Mouse (Mus musculus) kidney, embryonic 16.5 days (tissue): ENCODE results near the gene Krtap13. TPM values are rescaled to one million over a fixed set of nuclear protein-coding genes. Genes with fewer than 3 reads are reported as not detected.

Experiments
- ATAC-seq: fragments of 200-750 bp; cut with Nextera tagmentation; 2 replicates; pipeline ENCODE4 v1.8.0; 2017; ENCODE audit warnings: moderate TSS enrichment; ENCODE audit not compliant: low FRiP score, low TSS enrichment
- H3K27ac ChIP-seq: fragments of 300-500 bp; sonication (generic); 2 replicates; pipeline ENCODE4 v1.5.1; 2014; ENCODE audit warnings: low read length
- H3K27me3 ChIP-seq: fragments of 300-500 bp; sonication (generic); 2 replicates; pipeline ENCODE4 v1.6.1; 2014; ENCODE audit warnings: low read length, control low read depth, mixed read lengths; ENCODE audit not compliant: insufficient read depth
- H3K36me3 ChIP-seq: fragments of 300-500 bp; sonication (generic); 2 replicates; pipeline ENCODE4 v1.6.1; 2014; ENCODE audit warnings: low read length, control low read depth, mixed read lengths; ENCODE audit not compliant: insufficient read depth
- H3K4me1 ChIP-seq: fragments of 300-500 bp; sonication (generic); 2 replicates; pipeline ENCODE4 v1.6.1; 2014; ENCODE audit warnings: low read length, control low read depth, mixed read lengths; ENCODE audit not compliant: insufficient read depth
- H3K4me2 ChIP-seq: fragments of 300-500 bp; sonication (generic); replicated peaks from 2 replicates; pipeline ENCODE4 v1.6.1; 2014; ENCODE audit warnings: low read depth, low read length
- H3K4me3 ChIP-seq: fragments of 300-500 bp; sonication (generic); 2 replicates; pipeline ENCODE4 v1.5.1; 2014; ENCODE audit warnings: mild to moderate bottlenecking, low read length
- H3K9ac ChIP-seq: fragments of 300-500 bp; sonication (generic); replicated peaks from 2 replicates; pipeline ENCODE4 v1.6.1; 2014; ENCODE audit warnings: low read length
- H3K9me3 ChIP-seq: fragments of 300-500 bp; sonication (generic); 2 replicates; pipeline ENCODE4 v1.6.1; 2016; ENCODE audit warnings: low read length, control low read depth
- WGBS: fragments of 180-500 bp; shearing (Covaris S2); extraction: QIAGEN DNeasy Blood & Tissue Kit; methylation state at CpG from one replicate; pipeline ENCODE4 v1.1.7; 2014; 5-methylcytosine and 5-hydroxymethylcytosine counted together
- polyA plus RNA-seq: library from polyadenylated mRNA; unstranded; fragments of >200 nt; fragmentation: Nextera tagmentation; extraction: Ambion mirVana; gene quantifications from 2 replicates; pipeline ENCODE4 v1.2.1, GENCODE M21; 2015

The Krtap13 gene
- polyA plus RNA-seq, 1 experiment from 2014 or later, result not detected

GRCm38 (mm10) chr16:88716549-88716948, 34.9 kb downstream of the Krtap13 start:
- Histone ChIP-seq H3K4me3 (no peak overlapping the region), H3K4me1 (no peaks in the 10 kb centered on the region), H3K4me2 (no peak overlapping the region), H3K9ac (no peak overlapping the region), H3K36me3 (no peaks in the 10 kb centered on the region), H3K9me3 (no peaks in the 10 kb centered on the region; the same call in 1 of the 2 replicates), H3K27ac (no peak overlapping the region), H3K27me3 (no peaks in the 10 kb centered on the region)
- ATAC-seq, result no peak

- no peak overlapping the region for H3K4me2 ChIP-seq
- H3K4me3 ChIP-seq, result no peak overlapping the region
- H3K4me1 ChIP-seq, result no peaks in the 10 kb centered on the region
- no peaks in the 10 kb centered on the region for H3K27me3 ChIP-seq
- ATAC-seq, result no peak
- H3K36me3 ChIP-seq, result no peaks in the 10 kb centered on the region
- H3K9ac ChIP-seq, result no peak overlapping the region
- no peaks in the 10 kb centered on the region for H3K9me3 ChIP-seq
- H3K27ac ChIP-seq, result no peak overlapping the region
- WGBS, result 81% methylated on average over 6 of the region's 6 CpGs
Observed at GRCm38 (mm10) chr16:88711245-88711644, 40.2 kb downstream of the Krtap13 start.

GRCm38 (mm10) chr16:88710757-88711156, 40.7 kb downstream of the Krtap13 start:
- Histone ChIP-seq H3K9ac (no peak overlapping the region), H3K9me3 (no peaks in the 10 kb centered on the region), H3K4me2 (no peak overlapping the region), H3K36me3 (no peaks in the 10 kb centered on the region), H3K27me3 (no peaks in the 10 kb centered on the region), H3K4me1 (no peaks in the 10 kb centered on the region), H3K4me3 (no peak overlapping the region), H3K27ac (no peak overlapping the region)
- no peak for ATAC-seq
- WGBS, result 66% methylated on average over 4 of the region's 4 CpGs

GRCm38 (mm10) chr16:88707496-88708012, 43.9 kb downstream of the Krtap13 start, which contains the start of gene 2310061N02Rik:
2310061N02Rik (minus strand) TSS chr16:88707962.
- ATAC-seq, result no peak
- Histone ChIP-seq H3K27me3 (no peaks in the 10 kb centered on the region), H3K4me1 (no peaks in the 10 kb centered on the region), H3K36me3 (no peaks in the 10 kb centered on the region), H3K4me2 (no peak within 1 kb of the TSS), H3K27ac (no peak within 1 kb of the TSS), H3K9me3 (no peaks in the 10 kb centered on the region), H3K4me3 (no peak within 1 kb of the TSS), H3K9ac (no peak within 1 kb of the TSS)
- WGBS, result 89% methylated on average over 10 of the region's 10 CpGs

DNA sequence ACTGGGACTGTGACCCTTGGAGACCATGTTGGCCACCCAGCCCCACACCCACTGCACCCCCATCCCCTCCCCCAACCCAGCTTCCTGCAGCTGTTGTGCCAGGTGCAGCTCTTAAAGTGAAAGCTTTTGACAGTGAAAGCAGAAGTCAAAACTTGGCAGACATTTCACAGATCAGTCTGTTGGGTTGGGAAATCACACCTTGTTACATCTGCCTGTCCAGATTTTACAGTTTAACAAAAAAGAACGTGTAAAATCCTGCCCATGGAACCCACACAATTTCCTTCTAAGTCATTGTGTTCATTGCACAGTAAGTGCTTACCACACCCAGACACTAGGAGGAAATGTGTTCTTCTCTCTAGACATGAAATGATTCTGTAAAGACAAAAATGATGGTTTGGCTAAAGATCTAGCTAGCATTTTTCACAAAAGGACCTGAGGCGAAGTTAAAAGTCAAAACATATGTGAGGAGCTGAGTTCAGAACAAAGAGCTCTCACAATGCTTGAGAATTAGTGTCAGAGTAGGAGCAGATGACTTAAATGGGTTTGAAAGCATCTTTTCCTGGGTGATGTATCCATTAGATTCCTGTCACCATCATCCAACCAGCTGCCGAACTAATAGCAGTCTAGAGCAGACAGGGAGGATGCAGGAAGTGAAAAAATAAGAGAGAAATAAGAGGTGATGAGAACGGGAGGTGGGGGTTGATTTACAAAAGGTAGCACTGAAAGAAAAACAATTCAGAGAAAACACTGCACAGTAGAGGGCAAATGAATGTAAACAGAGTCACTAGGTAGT, 50.2 kb downstream of the Krtap13 start:
- Histone ChIP-seq H3K27me3 (no peaks in the 10 kb centered on the region), H3K4me2 (no peak overlapping the region), H3K4me1 (no peaks in the 10 kb centered on the region), H3K4me3 (no peak overlapping the region), H3K27ac (no peak overlapping the region), H3K36me3 (no peaks in the 10 kb centered on the region), H3K9ac (no peak overlapping the region), H3K9me3 (no peaks in the 10 kb centered on the region)
- no peak for ATAC-seq
- 41% methylated on average over 4 of the region's 4 CpGs for WGBS

Other genes starting within 250 kb of the Krtap13 start
- not detected in 2 replicates for gene Cldn17, start 244.7 kb downstream of the Krtap13 start, polyA plus RNA-seq
- 140 and 143 TPM in 2 replicates for gene Cldn8, start 188.5 kb downstream of the Krtap13 start, polyA plus RNA-seq
- gene Krtap24-1, start 139.4 kb downstream of the Krtap13 start, polyA plus RNA-seq, result not detected in 2 replicates
- gene 2310079G19Rik, start 124.0 kb downstream of the Krtap13 start, polyA plus RNA-seq, result not detected in 2 replicates
- gene Krtap26-1, start 103.8 kb downstream of the Krtap13 start, polyA plus RNA-seq, result not detected in 2 replicates
- gene Krtap27-1, start 80.0 kb downstream of the Krtap13 start, polyA plus RNA-seq, result not detected in 2 replicates
- not detected in 2 replicates for gene 2310061N02Rik, start 43.7 kb downstream of the Krtap13 start, polyA plus RNA-seq
- gene Krtap13-1, start 22.8 kb downstream of the Krtap13 start, polyA plus RNA-seq, result not detected in 2 replicates
- not detected in 2 replicates for gene 2310034C09Rik, start 7.2 kb upstream of the Krtap13 start, polyA plus RNA-seq
- gene 2310057N15Rik, start 22.6 kb upstream of the Krtap13 start, polyA plus RNA-seq, result not detected in 2 replicates
- gene Gm5965, start 26.3 kb upstream of the Krtap13 start, polyA plus RNA-seq, result 0.31 TPM in 1 of 2 replicates, not detected in the other
- gene Gm20741, start 60.6 kb upstream of the Krtap13 start, polyA plus RNA-seq, result not detected in 2 replicates
- gene Krtap15, start 68.6 kb upstream of the Krtap13 start, polyA plus RNA-seq, result not detected in 2 replicates
- not detected in 2 replicates for gene Krtap14, start 74.5 kb upstream of the Krtap13 start, polyA plus RNA-seq
- not detected in 2 replicates for gene Krtap19-1, start 117.8 kb upstream of the Krtap13 start, polyA plus RNA-seq
- not detected in 2 replicates for gene Krtap19-2, start 122.6 kb upstream of the Krtap13 start, polyA plus RNA-seq
- gene Krtap19-3, start 126.4 kb upstream of the Krtap13 start, polyA plus RNA-seq, result not detected in 2 replicates
- not detected in 2 replicates for gene Krtap19-4, start 133.5 kb upstream of the Krtap13 start, polyA plus RNA-seq
- gene Krtap19-5, start 144.8 kb upstream of the Krtap13 start, polyA plus RNA-seq, result not detected in 2 replicates
- not detected in 2 replicates for gene Krtap19-9b, start 180.6 kb upstream of the Krtap13 start, polyA plus RNA-seq
- gene Krtap16-3, start 211.2 kb upstream of the Krtap13 start, polyA plus RNA-seq, result not detected in 2 replicates